Mouse (Mus musculus): ENCODE results near the gene Lce1d. TPM values are rescaled to one million over a fixed set of nuclear protein-coding genes. Genes with fewer than 3 reads are reported as not detected.

The Lce1d gene
- polyA plus RNA-seq, 1 experiment from 2014 or later: not detected

- DNase-seq (ENCODE audit: low spot score) (no peak), ATAC-seq (ENCODE audit: low FRiP score) (no peak)
- Histone ChIP-seq H3K4me1 (replicated peaks; ENCODE audit: control insufficient read depth, insufficient read depth, low read length) (no peaks in the 10 kb centered on the region), H3K9ac (no peak within 1 kb of the TSS), H3K36me3 (replicated peaks; ENCODE audit: control insufficient read depth, insufficient read depth) (no peaks in the 10 kb centered on the region), H3K4me2 (replicated peaks) (no peak within 1 kb of the TSS), H3K4me3 (replicated peaks; ENCODE audit: low read length) (no peak within 1 kb of the TSS), H3K9me3 (ENCODE audit: control insufficient read depth, low read length) (no peaks in the 10 kb centered on the region), H3K27me3 (ENCODE audit: control insufficient read depth, insufficient read depth, low read length) (no peaks in the 10 kb centered on the region), H3K27ac (no peak within 1 kb of the TSS)
Measured at GRCm38 (mm10) chr3:92656826-92657225, 30.2 kb downstream of the Lce1d start, which contains the start of gene Lce1b. Lce1b (minus strand) TSS chr3:92656926.

DNA sequence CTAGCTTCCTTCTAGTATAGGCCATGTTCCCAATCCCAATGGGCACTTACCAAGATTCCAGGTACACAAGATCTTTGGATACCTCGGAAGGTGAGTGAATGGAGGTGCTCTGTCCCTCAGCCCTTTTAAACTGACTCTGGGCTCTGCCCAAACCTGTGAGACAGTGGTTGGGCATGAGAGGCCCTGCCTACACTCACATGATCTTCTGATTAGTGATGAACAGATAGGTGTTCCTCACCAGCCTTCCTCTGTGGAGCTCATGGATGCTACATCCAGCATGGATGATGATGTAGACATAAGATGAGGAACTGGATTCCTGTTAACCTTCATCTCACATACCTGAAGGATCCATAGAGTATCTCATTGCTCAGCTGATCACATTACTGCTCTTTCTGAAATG is 38.8 kb downstream of the Lce1d start, which contains the start of gene Lce1a1:
TSS of gene Lce1a1 (minus strand) at position 101 of the 400 bp plus-strand sequence.
- Histone ChIP-seq H3K9me3 (ENCODE audit: control insufficient read depth, low read length) (no peaks in the 10 kb centered on the region), H3K27me3 (ENCODE audit: control insufficient read depth, insufficient read depth, low read length) (no peaks in the 10 kb centered on the region), H3K4me3 (replicated peaks; ENCODE audit: low read length) (no peak within 1 kb of the TSS), H3K27ac (no peak within 1 kb of the TSS), H3K36me3 (replicated peaks; ENCODE audit: control insufficient read depth, insufficient read depth) (no peaks in the 10 kb centered on the region), H3K4me2 (replicated peaks) (no peak within 1 kb of the TSS), H3K4me1 (replicated peaks; ENCODE audit: control insufficient read depth, insufficient read depth, low read length) (no peaks in the 10 kb centered on the region), H3K9ac (no peak within 1 kb of the TSS)
- DNase-seq (ENCODE audit: low spot score) (no peak), ATAC-seq (ENCODE audit: low FRiP score) (no peak)
- 80% methylated on average over 1 of the region's 1 CpGs for WGBS

GRCm38 (mm10) chr3:92639854-92640253 is 47.2 kb downstream of the Lce1d start:
- Histone ChIP-seq H3K4me1 (replicated peaks; ENCODE audit: control insufficient read depth, insufficient read depth, low read length) (no peaks in the 10 kb centered on the region), H3K27me3 (ENCODE audit: control insufficient read depth, insufficient read depth, low read length) (no peaks in the 10 kb centered on the region), H3K9me3 (ENCODE audit: control insufficient read depth, low read length) (no peaks in the 10 kb centered on the region), H3K36me3 (replicated peaks; ENCODE audit: control insufficient read depth, insufficient read depth) (no peaks in the 10 kb centered on the region), H3K9ac (no peak overlapping the region), H3K27ac (no peak overlapping the region), H3K4me2 (replicated peaks) (no peak overlapping the region), H3K4me3 (replicated peaks; ENCODE audit: low read length) (no peak overlapping the region)
- WGBS: 92% methylated on average over 15 of the region's 15 CpGs
- ATAC-seq (ENCODE audit: low FRiP score): no peak
- no peak for DNase-seq (ENCODE audit: low spot score)

GRCm38 (mm10) chr3:92638653-92638991 is 48.4 kb downstream of the Lce1d start:
- H3K27me3 ChIP-seq (ENCODE audit: control insufficient read depth, insufficient read depth, low read length): no peaks in the 10 kb centered on the region
- H3K4me3 ChIP-seq (replicated peaks; ENCODE audit: low read length): no peak overlapping the region
- ATAC-seq (ENCODE audit: low FRiP score) (no peak), DNase-seq (ENCODE audit: low spot score) (no peak)
- H3K9me3 ChIP-seq (ENCODE audit: control insufficient read depth, low read length): no peaks in the 10 kb centered on the region
- H3K9ac ChIP-seq: no peak overlapping the region
- H3K27ac ChIP-seq: no peak overlapping the region
- no peaks in the 10 kb centered on the region for H3K4me1 ChIP-seq (replicated peaks; ENCODE audit: control insufficient read depth, insufficient read depth, low read length)
- H3K36me3 ChIP-seq (replicated peaks; ENCODE audit: control insufficient read depth, insufficient read depth): no peaks in the 10 kb centered on the region
- H3K4me2 ChIP-seq (replicated peaks): no peak overlapping the region
- WGBS: 70% methylated on average over 3 of the region's 3 CpGs

DNA sequence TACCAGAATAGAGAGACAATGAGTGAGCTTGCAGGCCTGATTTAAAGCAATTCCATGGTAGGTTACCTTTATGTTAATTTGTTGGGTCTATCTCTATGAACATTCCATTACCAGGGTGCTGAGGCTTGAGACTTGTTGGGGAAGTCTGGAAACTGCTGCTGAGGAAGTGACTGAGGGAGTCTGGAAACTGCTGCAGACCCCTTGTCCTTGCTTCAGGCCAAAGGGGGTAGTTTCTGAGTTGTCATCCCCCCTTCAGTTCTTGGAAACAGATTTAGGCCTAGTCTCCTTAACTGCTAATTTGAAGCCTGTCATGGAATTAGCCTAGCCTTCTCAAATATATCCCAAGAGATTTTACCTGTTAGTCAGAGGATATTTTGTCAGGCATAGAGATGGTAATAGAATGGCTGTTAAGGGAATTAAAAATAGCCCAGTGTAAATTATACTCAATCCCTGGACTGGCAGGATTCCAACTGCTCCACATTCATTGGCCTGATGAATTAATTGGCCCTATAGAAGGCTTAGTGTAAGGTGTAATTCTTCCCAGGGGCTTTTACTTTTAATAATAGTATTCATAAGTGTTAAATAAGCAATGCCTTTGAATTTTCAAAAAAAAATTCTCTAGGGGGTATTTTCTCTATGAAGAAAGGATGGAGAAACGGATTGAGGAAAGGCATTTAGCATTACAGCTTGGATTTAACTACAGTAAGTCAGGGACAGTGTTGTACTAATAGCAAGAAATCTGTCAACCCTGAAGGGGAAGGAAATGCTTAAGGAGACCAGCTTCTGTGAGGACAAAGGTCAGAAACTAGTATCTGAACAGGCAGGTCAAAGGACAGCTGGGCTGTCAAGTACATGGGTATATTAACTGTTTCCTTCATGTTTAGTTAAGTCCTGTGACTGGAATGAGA is 49.0 kb downstream of the Lce1d start:
- Histone ChIP-seq H3K36me3 (replicated peaks; ENCODE audit: control insufficient read depth, insufficient read depth) (no peaks in the 10 kb centered on the region), H3K27ac (no peak overlapping the region), H3K4me1 (replicated peaks; ENCODE audit: control insufficient read depth, insufficient read depth, low read length) (no peaks in the 10 kb centered on the region), H3K9me3 (ENCODE audit: control insufficient read depth, low read length) (no peaks in the 10 kb centered on the region), H3K4me2 (replicated peaks) (no peak overlapping the region), H3K27me3 (ENCODE audit: control insufficient read depth, insufficient read depth, low read length) (no peaks in the 10 kb centered on the region), H3K9ac (no peak overlapping the region), H3K4me3 (replicated peaks; ENCODE audit: low read length) (no peak overlapping the region)
- 35% methylated on average over 1 of the region's 1 CpGs for WGBS
- DNase-seq (ENCODE audit: low spot score) (no peak), ATAC-seq (ENCODE audit: low FRiP score) (peak; percentile 77; the same call in 1 of the 2 replicates)

Other genes with a start within 250 kb of the Lce1d start
- not detected in 2 replicates for gene Sprr1b, start 248.4 kb downstream of the Lce1d start, polyA plus RNA-seq (2014; fragmentation: Nextera tagmentation; extraction: Ambion mirVana)
- not detected in 2 replicates for gene Sprr3, start 228.5 kb downstream of the Lce1d start, polyA plus RNA-seq (2014; fragmentation: Nextera tagmentation; extraction: Ambion mirVana)
- not detected in 2 replicates for gene Sprr1a, start 201.3 kb downstream of the Lce1d start, polyA plus RNA-seq (2014; fragmentation: Nextera tagmentation; extraction: Ambion mirVana)
- gene Sprr4, start 186.7 kb downstream of the Lce1d start, polyA plus RNA-seq (2014; fragmentation: Nextera tagmentation; extraction: Ambion mirVana): not detected in 2 replicates
- not detected in 2 replicates for gene 2310046K23Rik, start 152.7 kb downstream of the Lce1d start, polyA plus RNA-seq (2014; fragmentation: Nextera tagmentation; extraction: Ambion mirVana)
- gene Ivl, start 113.5 kb downstream of the Lce1d start, polyA plus RNA-seq (2014; fragmentation: Nextera tagmentation; extraction: Ambion mirVana): not detected in 2 replicates
- gene Smcp, start 98.2 kb downstream of the Lce1d start, polyA plus RNA-seq (2014; fragmentation: Nextera tagmentation; extraction: Ambion mirVana): not detected in 2 replicates
- gene 2210017I01Rik, start 79.7 kb downstream of the Lce1d start, polyA plus RNA-seq (2014; fragmentation: Nextera tagmentation; extraction: Ambion mirVana): not detected in 2 replicates
- not detected in 2 replicates for gene Lce6a, start 65.5 kb downstream of the Lce1d start, polyA plus RNA-seq (2014; fragmentation: Nextera tagmentation; extraction: Ambion mirVana)
- gene Lce1a1, start 38.9 kb downstream of the Lce1d start, polyA plus RNA-seq (2014; fragmentation: Nextera tagmentation; extraction: Ambion mirVana): not detected in 2 replicates
- gene Lce1b, start 30.3 kb downstream of the Lce1d start, polyA plus RNA-seq (2014; fragmentation: Nextera tagmentation; extraction: Ambion mirVana): not detected in 2 replicates
- gene Lce1a2, start 16.9 kb downstream of the Lce1d start, polyA plus RNA-seq (2014; fragmentation: Nextera tagmentation; extraction: Ambion mirVana): not detected in 2 replicates
- gene Lce1c, start 8.0 kb downstream of the Lce1d start, polyA plus RNA-seq (2014; fragmentation: Nextera tagmentation; extraction: Ambion mirVana): not detected in 2 replicates
- not detected in 2 replicates for gene Lce1e, start 21.9 kb upstream of the Lce1d start, polyA plus RNA-seq (2014; fragmentation: Nextera tagmentation; extraction: Ambion mirVana)
- not detected in 2 replicates for gene Lce1f, start 33.1 kb upstream of the Lce1d start, polyA plus RNA-seq (2014; fragmentation: Nextera tagmentation; extraction: Ambion mirVana)
- gene Gm38119, start 51.9 kb upstream of the Lce1d start, polyA plus RNA-seq (2014; fragmentation: Nextera tagmentation; extraction: Ambion mirVana): not detected in 2 replicates
- gene Lce1g, start 65.1 kb upstream of the Lce1d start, polyA plus RNA-seq (2014; fragmentation: Nextera tagmentation; extraction: Ambion mirVana): not detected in 2 replicates
- not detected in 2 replicates for gene Lce1h, start 77.9 kb upstream of the Lce1d start, polyA plus RNA-seq (2014; fragmentation: Nextera tagmentation; extraction: Ambion mirVana)
- not detected in 2 replicates for gene Lce1i, start 91.7 kb upstream of the Lce1d start, polyA plus RNA-seq (2014; fragmentation: Nextera tagmentation; extraction: Ambion mirVana)
- not detected in 2 replicates for gene Lce1j, start 103.3 kb upstream of the Lce1d start, polyA plus RNA-seq (2014; fragmentation: Nextera tagmentation; extraction: Ambion mirVana)
- not detected in 2 replicates for gene Lce1k, start 120.7 kb upstream of the Lce1d start, polyA plus RNA-seq (2014; fragmentation: Nextera tagmentation; extraction: Ambion mirVana)
- gene Kprp, start 140.0 kb upstream of the Lce1d start, polyA plus RNA-seq (2014; fragmentation: Nextera tagmentation; extraction: Ambion mirVana): not detected in 2 replicates
- gene Lce1l, start 164.1 kb upstream of the Lce1d start, polyA plus RNA-seq (2014; fragmentation: Nextera tagmentation; extraction: Ambion mirVana): not detected in 2 replicates
- not detected in 2 replicates for gene 2310050C09Rik, start 183.0 kb upstream of the Lce1d start, polyA plus RNA-seq (2014; fragmentation: Nextera tagmentation; extraction: Ambion mirVana)
- gene Lce3a, start 239.0 kb upstream of the Lce1d start, polyA plus RNA-seq (2014; fragmentation: Nextera tagmentation; extraction: Ambion mirVana): not detected in 2 replicates
- not detected in 2 replicates for gene Lce3b, start 245.8 kb upstream of the Lce1d start, polyA plus RNA-seq (2014; fragmentation: Nextera tagmentation; extraction: Ambion mirVana)